Mouse (Mus musculus) brain, embryonic 14.5 days (tissue): Measurements from ENCODE around the gene Spout1.

ENCODE experiments used
- CTCF ChIP-seq: fragments of 200-500 bp; IDR thresholded peaks from 2 replicates; pipeline ENCODE4 v1.5.1; 2012; ENCODE audit warnings: inconsistent platforms, mild to moderate bottlenecking, moderate library complexity, borderline replicate concordance; ENCODE audit not compliant: insufficient read depth, insufficient read length; ENCODE audit errors: extremely low read depth
- POLR2A ChIP-seq: fragments of 200-500 bp; IDR thresholded peaks from 2 replicates; pipeline ENCODE4 v1.6.1; 2012; ENCODE audit warnings: mild to moderate bottlenecking, inconsistent platforms, borderline replicate concordance; ENCODE audit not compliant: poor library complexity, insufficient read depth, insufficient read length, severe bottlenecking; ENCODE audit errors: extremely low read depth

DNA sequence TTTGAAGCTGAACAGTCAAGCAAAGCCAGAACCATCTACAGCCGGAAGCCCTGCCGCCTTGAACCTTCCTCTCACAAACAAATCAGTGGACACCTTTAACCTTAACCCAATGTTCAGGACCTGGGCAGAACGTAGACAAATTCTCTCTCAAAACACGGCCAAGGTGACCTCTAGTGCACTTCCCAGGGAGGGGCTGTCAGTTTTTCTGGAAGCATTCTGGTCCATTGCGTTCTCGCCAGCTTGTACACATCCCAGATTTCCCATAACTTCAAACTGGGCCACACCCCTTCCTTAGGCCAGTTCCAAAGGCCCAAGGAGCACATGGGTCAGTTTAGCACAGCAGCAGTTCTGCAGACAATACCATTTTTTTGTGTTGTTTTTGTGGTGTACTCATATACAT lies 37.2 kb upstream of the Spout1 start:
- TF ChIP-seq CTCF (no peak), POLR2A (no peak)
